In the genomic region with DNA sequence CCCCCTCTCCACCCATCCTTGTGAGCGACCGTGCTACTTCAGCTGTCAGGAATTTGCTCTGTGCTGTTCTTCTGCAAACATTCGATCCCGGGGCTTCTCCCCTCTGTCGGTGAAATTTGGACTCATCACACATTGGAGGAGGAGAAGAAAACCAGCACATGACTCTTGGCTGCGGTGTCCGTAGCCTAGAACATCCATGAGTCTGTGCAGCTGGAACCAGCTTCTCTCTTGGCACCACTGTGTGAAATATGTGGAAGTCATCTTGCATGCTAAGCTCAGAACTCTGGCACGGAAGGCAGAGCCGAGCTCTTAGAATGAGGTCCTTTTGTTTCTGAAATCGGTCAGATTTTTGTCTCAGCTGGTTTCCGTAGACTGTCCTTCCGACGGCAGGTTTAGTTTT, we compare ENCODE assay signal across 9 mouse cellular contexts.
DNase-seq lines count a peak whose midpoint lies in the region; ATAC-seq and TF ChIP-seq lines count a peak whose summit lies in the region.
"Had no signal": no experiment of that assay in that cellular context is flagged by ENCODE, and none has a peak within 500 bp of the region (broad histone marks: within the 10 kb centered on the region; RNA-seq: fewer than 3 reads in every experiment).

No protein-coding gene starts in this region.

- H3K36me3 ChIP-seq in forebrain, embryonic 13.5 days (ENCODE audit: poor library complexity, severe bottlenecking): peaks cover 6% of the 10 kb centered on the region; the same call in 1 of the 2 replicates

- no peak overlapping the region for H3K9ac ChIP-seq in forebrain, embryonic 13.5 days

- peak overlapping the region; percentile 67; the same call in 1 of the 2 replicates for H3K27ac ChIP-seq in left cerebral cortex, adult 2 months
- H3K27ac ChIP-seq in forebrain, embryonic 13.5 days: peak overlapping the region; percentile 62

- ATAC-seq in forebrain, embryonic 13.5 days: peak; percentile 62; the same call in 1 of the 2 replicates
- no peak for ATAC-seq in megakaryocyte-erythroid progenitor cell, adult 5-6 weeks (replicated peaks; ENCODE audit: low FRiP score, low TSS enrichment, poor library complexity, severe bottlenecking)
- ATAC-seq in monocyte, adult 5-6 weeks (replicated peaks; ENCODE audit: insufficient number of reproducible peaks, low FRiP score, low TSS enrichment, poor library complexity, severe bottlenecking): no peak
- ATAC-seq: Patski had no signal

- H3K4me2 ChIP-seq in forebrain, embryonic 13.5 days: no peak overlapping the region

- TF ChIP-seq CTCF in left cerebral cortex, adult 2 months (IDR thresholded peaks at IDR 0.05): no peak; the same call in none of the 2 replicates

- intact Hi-C loops in left cerebral cortex, adult 2 months (cut with DNase I): no loop called here
- intact Hi-C loops in left cerebral cortex, postnatal 36 days (cut with DNase I): no loop called here

- H3K9me3 ChIP-seq in forebrain, embryonic 13.5 days (replicated peaks): peaks cover 10% of the 10 kb centered on the region; the same call in 1 of the 2 replicates

- H3K4me1 ChIP-seq in forebrain, embryonic 13.5 days: peaks cover 11% of the 10 kb centered on the region

- no peak overlapping the region for H3K4me3 ChIP-seq in left cerebral cortex, adult 2 months
- H3K4me3 ChIP-seq in forebrain, embryonic 13.5 days: no peak overlapping the region

- no peaks in the 10 kb centered on the region for H3K27me3 ChIP-seq in forebrain, embryonic 13.5 days
- H3K27me3 ChIP-seq: Patski had no signal

- DNase-seq in left cerebral cortex, adult 2 months (ENCODE audit: extremely low spot score in 1 of 2, low spot score in 2 of 2): no peak
- DNase-seq in left cerebral cortex, postnatal 36 days (ENCODE audit: low spot score in 2 of 2): no peak
- peak; percentile 63 for DNase-seq in heart, postnatal 4 days
- peak; percentile 62 for DNase-seq in lung, postnatal 36 days
- DNase-seq in spleen, postnatal 10 days (ENCODE audit: low spot score in 2 of 2): no peak

- WGBS in forebrain, embryonic 13.5 days: 55% methylated on average over 13 of the region's 13 CpGs

Comparison
In these comparisons a context has a peak if more than half of its experiments do, and no peak if none do; other contexts are left out.
1. DNase-seq: peak in heart, postnatal 4 days (single experiment) and lung, postnatal 36 days (single experiment); none in left cerebral cortex, adult 2 months (0 of 2), left cerebral cortex, postnatal 36 days (0 of 2) and spleen, postnatal 10 days (0 of 2).